ENCODE assay signal across 8 mouse cellular contexts in the genomic region with DNA sequence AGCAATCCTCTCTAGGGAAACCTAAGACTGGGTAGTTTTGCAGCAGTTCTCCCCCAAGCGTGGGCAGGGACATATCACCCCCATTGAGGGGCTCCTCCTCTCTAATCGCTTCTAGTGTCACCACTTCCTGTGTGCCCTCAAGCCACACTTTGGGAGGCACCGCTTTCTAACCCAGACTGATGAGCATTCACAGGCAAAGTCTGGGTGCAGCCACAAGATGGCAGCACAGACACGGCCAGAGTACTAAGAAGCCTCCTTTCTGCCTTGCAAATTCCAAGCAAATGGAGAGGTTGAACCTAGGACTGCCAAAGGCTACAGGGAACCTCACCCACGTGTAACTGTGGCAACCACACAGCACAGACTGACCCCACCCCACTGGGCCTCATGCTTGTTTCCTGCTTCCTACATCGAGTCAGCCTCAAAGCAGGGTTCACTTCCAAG. TPM values are rescaled to one million over a fixed set of nuclear protein-coding genes. Genes with fewer than 3 reads are reported as not detected.
DNase-seq lines count a peak whose midpoint lies in the region; ATAC-seq and TF ChIP-seq lines count a peak whose summit lies in the region.

No protein-coding gene starts in this region.

- H3K4me1 ChIP-seq in E14TG2a.4 (replicated peaks; ENCODE audit: low read depth, low read length), result peaks cover 56% of the 10 kb centered on the region
- no peaks in the 10 kb centered on the region; the same call in 1 of the 2 replicates for H3K4me1 ChIP-seq in forebrain, embryonic 11.5 days (replicated peaks; ENCODE audit: control insufficient read depth, insufficient read depth, low read length)
- no peaks in the 10 kb centered on the region for H3K4me1 ChIP-seq in neural tube, embryonic 14.5 days (ENCODE audit: control insufficient read depth, insufficient read depth, low read length)

- 3% methylated on average over 6 of the region's 6 CpGs for WGBS in forebrain, embryonic 11.5 days
- WGBS in neural tube, embryonic 14.5 days, result 2% methylated on average over 6 of the region's 6 CpGs

- peak overlapping the region; percentile 81 for H3K4me3 ChIP-seq in E14TG2a.4 (replicated peaks; ENCODE audit: low read length)
- H3K4me3 ChIP-seq in forebrain, embryonic 11.5 days (ENCODE audit: low read depth, low read length), result no peak overlapping the region
- H3K4me3 ChIP-seq in neural tube, embryonic 14.5 days (ENCODE audit: low read depth, low read length), result no peak overlapping the region

- peak; percentile 85 for ATAC-seq in forebrain, embryonic 11.5 days (replicated peaks; ENCODE audit: low FRiP score)
- ATAC-seq in neural tube, embryonic 14.5 days (ENCODE audit: low read depth), result peak; percentile 83

- TF ChIP-seq CTCF in E14TG2a.4 (conservative IDR thresholded peaks at IDR 0.05; ENCODE audit: low read length), result peak; percentile 80

- intact Hi-C loops in heart, postnatal 10 days (cut with DNase I), result loop anchor here (1.0 to 2.0 kb wide), 2 partner anchors 62 to 135 kb away; a partner anchor contains a TSS

- DNase-seq in c-Kit-positive CD71-negative TER-119-negative erythroid progenitor cells, embryonic 14.5 days (ENCODE audit: low read depth), result peak; percentile 91
- DNase-seq in forebrain, embryonic 11.5 days (ENCODE audit: low spot score), result peak; percentile 90
- peak; percentile 87 to 89 for DNase-seq in heart, postnatal 10 days
- peak; percentile 88 to 91 for DNase-seq in kidney, postnatal 4 days
- DNase-seq in lung, adult 18-20 months, result peak; percentile 88 to 91
- DNase-seq in testis, postnatal 14 days (ENCODE audit: low spot score), result peak; percentile 68

- H3K4me2 ChIP-seq in forebrain, embryonic 11.5 days (ENCODE audit: low read depth, low read length, severe bottlenecking), result no peak overlapping the region
- no peak overlapping the region for H3K4me2 ChIP-seq in neural tube, embryonic 14.5 days (ENCODE audit: low read depth, low read length)

- no peak overlapping the region for H3K9ac ChIP-seq in forebrain, embryonic 11.5 days (ENCODE audit: low read length)
- no peak overlapping the region for H3K9ac ChIP-seq in neural tube, embryonic 14.5 days (replicated peaks; ENCODE audit: low read depth, low read length)

- H3K9me3 ChIP-seq in E14TG2a.4 (ENCODE audit: low read length), result no peaks in the 10 kb centered on the region
- H3K9me3 ChIP-seq in forebrain, embryonic 11.5 days (ENCODE audit: control insufficient read depth, low read length), result no peaks in the 10 kb centered on the region
- H3K9me3 ChIP-seq in neural tube, embryonic 14.5 days (ENCODE audit: control insufficient read depth, low read length), result no peaks in the 10 kb centered on the region

- H3K27ac ChIP-seq in forebrain, embryonic 11.5 days (ENCODE audit: low read depth, low read length), result no peak overlapping the region
- no peak overlapping the region for H3K27ac ChIP-seq in neural tube, embryonic 14.5 days (ENCODE audit: low read depth, low read length)

- peaks cover 15% of the 10 kb centered on the region for H3K36me3 ChIP-seq in E14TG2a.4 (ENCODE audit: insufficient read depth, low read length)
- H3K36me3 ChIP-seq in forebrain, embryonic 11.5 days (ENCODE audit: control insufficient read depth, insufficient read depth, low read length), result no peaks in the 10 kb centered on the region
- peaks cover 5% of the 10 kb centered on the region; the same call in 1 of the 2 replicates for H3K36me3 ChIP-seq in neural tube, embryonic 14.5 days (ENCODE audit: control insufficient read depth, insufficient read depth, low read length)

- H3K27me3 ChIP-seq in E14TG2a.4 (ENCODE audit: insufficient read depth, low read length), result peaks cover 8% of the 10 kb centered on the region
- peaks cover 23% of the 10 kb centered on the region for H3K27me3 ChIP-seq in forebrain, embryonic 11.5 days (ENCODE audit: control insufficient read depth, insufficient read depth, low read length)
- H3K27me3 ChIP-seq in neural tube, embryonic 14.5 days (ENCODE audit: control insufficient read depth, insufficient read depth, low read length), result peaks cover 9% of the 10 kb centered on the region; the same call in 1 of the 2 replicates

RNA-seq across cellular contexts. Expression of a gene that starts 3.3 kb away (rescaled TPM):
- 1.3 and 1.5 TPM in 2 replicates for polyA plus RNA-seq in forebrain, embryonic 11.5 days (2014; fragmentation: Nextera tagmentation; extraction: Ambion mirVana)
- 1 to 10 TPM; 5.6 to 6.5 TPM for total RNA-seq in heart, postnatal 10 days (2021)
- polyA plus RNA-seq in neural tube, embryonic 14.5 days (2014; fragmentation: Nextera tagmentation; extraction: Ambion mirVana), result 0.88 and 1.4 TPM in 2 replicates

RNA-seq across cellular contexts. Expression of a gene that starts 12.8 kb away (rescaled TPM):
- polyA plus RNA-seq in forebrain, embryonic 11.5 days (2014; fragmentation: Nextera tagmentation; extraction: Ambion mirVana), result 63.6 and 72.1 TPM in 2 replicates
- total RNA-seq in heart, postnatal 10 days (2021), result 10 to 100 TPM; 23.9 to 25.1 TPM
- 10.7 and 15.1 TPM in 2 replicates for polyA plus RNA-seq in neural tube, embryonic 14.5 days (2014; fragmentation: Nextera tagmentation; extraction: Ambion mirVana)

RNA-seq across cellular contexts. Expression of a gene that starts 17.9 kb away (rescaled TPM):
- 110 TPM in 2 replicates for polyA plus RNA-seq in forebrain, embryonic 11.5 days (2014; fragmentation: Nextera tagmentation; extraction: Ambion mirVana)
- total RNA-seq in heart, postnatal 10 days (2021), result 10 to 100 TPM; 40.7 to 46.0 TPM
- polyA plus RNA-seq in neural tube, embryonic 14.5 days (2014; fragmentation: Nextera tagmentation; extraction: Ambion mirVana), result 74.7 and 86.2 TPM in 2 replicates

RNA-seq across cellular contexts. Expression of a gene that starts 21.1 kb away (rescaled TPM):
- not detected in 2 replicates for polyA plus RNA-seq in forebrain, embryonic 11.5 days (2014; fragmentation: Nextera tagmentation; extraction: Ambion mirVana)
- not detected for total RNA-seq in heart, postnatal 10 days (2021)
- not detected in 2 replicates for polyA plus RNA-seq in neural tube, embryonic 14.5 days (2014; fragmentation: Nextera tagmentation; extraction: Ambion mirVana)

RNA-seq across cellular contexts. Expression of a gene that starts 25.2 kb away (rescaled TPM):
- 0.88 and 1.3 TPM in 2 replicates for polyA plus RNA-seq in forebrain, embryonic 11.5 days (2014; fragmentation: Nextera tagmentation; extraction: Ambion mirVana)
- total RNA-seq in heart, postnatal 10 days (2021), result not detected
- polyA plus RNA-seq in neural tube, embryonic 14.5 days (2014; fragmentation: Nextera tagmentation; extraction: Ambion mirVana), result 0.91 TPM in 1 of 2 replicates, not detected in the other
